Mouse (Mus musculus) liver, adult 2 months (tissue): Measurements from ENCODE around the gene Lmbrd2.

Experiments used
- CTCF ChIP-seq: fragments of 200-500 bp; IDR thresholded peaks from 2 replicates; pipeline ENCODE4 v1.5.1; 2011; ENCODE audit warnings: low read depth, low read length, control low read depth
- POLR2A ChIP-seq: fragments of 200-500 bp; IDR thresholded peaks from 2 replicates; pipeline ENCODE4 v1.6.1; 2011; ENCODE audit warnings: low read length, control low read depth; ENCODE audit not compliant: insufficient read depth; ENCODE audit errors: extremely low read depth

- TF ChIP-seq POLR2A (no peak), CTCF (no peak)
Observed at GRCm38 (mm10) chr15:9111648-9112047, 28.7 kb upstream of the Lmbrd2 start.
